Mouse (Mus musculus): ENCODE measurements around the gene Slc25a10. TPM values are rescaled to one million over a fixed set of nuclear protein-coding genes. Genes with fewer than 3 reads are reported as not detected.
A peak's percentile ranks its signal among the peaks of the same experiment; 100 is the strongest.

Gene Slc25a10
- polyA plus RNA-seq, 1 experiment: 751 TPM

DNA sequence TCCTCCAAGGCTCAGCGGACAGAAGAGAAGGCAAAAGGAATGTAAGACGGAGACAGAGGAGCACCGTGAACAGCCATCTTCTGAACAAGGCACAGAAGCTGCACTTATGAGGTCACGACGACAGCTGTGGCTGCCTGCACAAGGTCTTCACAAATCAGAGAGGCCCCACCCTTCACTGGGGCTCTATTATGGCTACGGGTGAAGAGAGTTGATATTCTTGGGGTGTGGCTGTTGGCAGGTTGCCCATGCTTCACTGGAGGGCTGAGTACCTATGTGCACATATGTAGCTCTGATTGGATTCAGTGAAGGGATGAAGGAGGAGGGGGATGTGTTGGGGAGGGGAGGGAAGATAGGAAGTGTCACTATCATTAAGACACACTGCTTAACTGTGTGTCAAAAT, 26.9 kb downstream of the Slc25a10 start:
- no peak overlapping the region; the same call in 1 of the 2 replicates for H3K27ac ChIP-seq (ENCODE audit: insufficient read depth, low read depth, low read length)
- no peak for DNase-seq
- no peak overlapping the region for H3K4me3 ChIP-seq (ENCODE audit: insufficient read depth, low read depth, low read length)
- H3K36me3 ChIP-seq (ENCODE audit: control insufficient read depth, insufficient read depth, low read length): no peaks in the 10 kb centered on the region
- H3K4me1 ChIP-seq (ENCODE audit: control insufficient read depth, insufficient read depth, low read length): no peaks in the 10 kb centered on the region; the same call in 1 of the 2 replicates
- no peaks in the 10 kb centered on the region for H3K27me3 ChIP-seq (replicated peaks; ENCODE audit: control insufficient read depth, insufficient read depth, low read length)
- WGBS: 64% methylated on average over 6 of the region's 6 CpGs
- TF ChIP-seq CTCF (conservative IDR thresholded peaks at IDR 0.05; ENCODE audit: insufficient read depth, insufficient read length, low read depth, low read length): no peak
- TF ChIP-seq POLR2A (IDR thresholded peaks at IDR 0.05; ENCODE audit: low read depth, low read length): no peak

DNA sequence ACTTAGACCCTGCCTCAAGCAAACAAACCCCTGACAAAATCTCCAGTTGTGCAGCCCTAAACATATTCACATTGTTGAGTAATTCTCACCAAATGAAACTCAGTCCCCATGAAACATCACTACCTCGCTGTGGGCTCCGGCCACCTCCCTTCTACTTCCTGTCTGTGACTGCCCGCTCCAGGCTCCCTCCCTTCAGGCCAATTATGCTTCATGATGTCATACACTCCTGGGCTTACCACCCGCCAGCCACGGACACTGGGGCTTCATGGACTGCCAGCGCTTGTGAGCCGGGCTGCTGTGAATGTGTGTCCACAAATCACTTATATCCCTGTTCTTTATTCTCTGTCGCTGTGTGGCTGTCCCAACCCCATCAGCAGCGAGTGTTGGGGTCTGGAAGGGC, 28.1 kb downstream of the Slc25a10 start:
- H3K27me3 ChIP-seq (replicated peaks; ENCODE audit: control insufficient read depth, insufficient read depth, low read length): no peaks in the 10 kb centered on the region
- no peaks in the 10 kb centered on the region; the same call in 1 of the 2 replicates for H3K4me1 ChIP-seq (ENCODE audit: control insufficient read depth, insufficient read depth, low read length)
- peak; percentile 64 for DNase-seq
- H3K4me3 ChIP-seq (ENCODE audit: insufficient read depth, low read depth, low read length): no peak overlapping the region
- TF ChIP-seq POLR2A (IDR thresholded peaks at IDR 0.05; ENCODE audit: low read depth, low read length) (no peak), CTCF (conservative IDR thresholded peaks at IDR 0.05; ENCODE audit: insufficient read depth, insufficient read length, low read depth, low read length) (no peak)
- no peak overlapping the region for H3K27ac ChIP-seq (ENCODE audit: insufficient read depth, low read depth, low read length)
- H3K36me3 ChIP-seq (ENCODE audit: control insufficient read depth, insufficient read depth, low read length): no peaks in the 10 kb centered on the region
- WGBS: 53% methylated on average over 9 of the region's 9 CpGs

DNA sequence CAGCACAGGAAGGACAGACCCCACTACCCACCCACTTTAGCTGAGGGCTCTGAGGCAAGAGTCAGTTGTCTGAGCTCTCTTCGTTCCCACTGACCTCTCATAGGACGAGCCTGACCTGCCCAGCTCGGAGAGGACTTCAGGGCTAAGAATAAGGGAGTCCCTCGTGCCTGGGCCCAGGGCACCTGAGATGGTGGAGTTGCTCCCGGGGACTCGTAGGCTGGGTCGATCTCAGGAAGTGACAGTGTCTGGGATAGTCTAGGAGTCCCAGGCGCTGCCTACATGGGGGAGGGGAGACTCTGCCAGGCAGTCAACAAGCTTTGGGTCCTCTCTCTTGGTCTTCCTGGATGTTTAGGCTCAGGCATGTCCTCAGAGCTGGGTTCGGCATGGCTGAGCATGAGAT, 28.9 kb downstream of the Slc25a10 start:
- 77% methylated on average over 9 of the region's 9 CpGs for WGBS
- no peak for TF ChIP-seq CTCF (conservative IDR thresholded peaks at IDR 0.05; ENCODE audit: insufficient read depth, insufficient read length, low read depth, low read length)
- no peaks in the 10 kb centered on the region; the same call in 1 of the 2 replicates for H3K4me1 ChIP-seq (ENCODE audit: control insufficient read depth, insufficient read depth, low read length)

DNA sequence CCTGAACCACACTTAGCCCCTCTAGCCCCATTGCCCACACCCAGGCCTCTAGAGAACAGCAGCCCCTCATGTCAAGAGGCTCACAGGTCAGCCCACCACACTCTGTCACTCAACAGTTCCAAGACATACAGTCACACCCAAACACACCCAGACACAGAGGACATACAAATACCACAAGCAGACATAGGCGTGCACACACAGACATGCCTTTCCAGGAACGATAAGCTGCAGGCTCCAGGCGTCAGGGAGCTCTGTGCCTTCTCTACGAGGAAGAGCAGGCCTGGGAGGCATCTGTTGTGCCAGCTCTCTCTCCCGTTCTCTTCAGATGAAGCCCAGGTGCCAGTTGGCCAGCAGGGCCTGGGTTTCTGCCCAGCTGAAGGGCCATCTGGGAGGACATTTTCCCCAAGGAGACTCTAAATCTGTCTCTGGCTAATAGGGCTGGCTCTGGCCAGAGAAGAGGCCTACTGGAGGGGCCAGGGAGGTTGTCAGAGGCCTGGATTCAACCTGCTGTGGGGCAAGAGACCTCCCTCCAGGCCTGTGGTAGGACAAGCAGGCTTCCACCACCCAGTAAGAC, 29.4 kb downstream of the Slc25a10 start:
- 80% methylated on average over 5 of the region's 5 CpGs for WGBS
- Histone ChIP-seq H3K27ac (ENCODE audit: insufficient read depth, low read depth, low read length) (no peak overlapping the region), H3K36me3 (ENCODE audit: control insufficient read depth, insufficient read depth, low read length) (no peaks in the 10 kb centered on the region), H3K27me3 (replicated peaks; ENCODE audit: control insufficient read depth, insufficient read depth, low read length) (no peaks in the 10 kb centered on the region), H3K4me3 (ENCODE audit: insufficient read depth, low read depth, low read length) (no peak overlapping the region), H3K4me1 (ENCODE audit: control insufficient read depth, insufficient read depth, low read length) (no peaks in the 10 kb centered on the region)
- no peak for DNase-seq
- TF ChIP-seq CTCF (conservative IDR thresholded peaks at IDR 0.05; ENCODE audit: insufficient read depth, insufficient read length, low read depth, low read length): no peak
- TF ChIP-seq POLR2A (IDR thresholded peaks at IDR 0.05; ENCODE audit: low read depth, low read length): no peak

More for the DNA sequence above, 28.9 kb downstream of the Slc25a10 start:
- Histone ChIP-seq H3K27ac (ENCODE audit: insufficient read depth, low read depth, low read length) (no peak overlapping the region), H3K4me3 (ENCODE audit: insufficient read depth, low read depth, low read length) (no peak overlapping the region), H3K27me3 (replicated peaks; ENCODE audit: control insufficient read depth, insufficient read depth, low read length) (no peaks in the 10 kb centered on the region), H3K36me3 (ENCODE audit: control insufficient read depth, insufficient read depth, low read length) (no peaks in the 10 kb centered on the region)
- DNase-seq: no peak

DNA sequence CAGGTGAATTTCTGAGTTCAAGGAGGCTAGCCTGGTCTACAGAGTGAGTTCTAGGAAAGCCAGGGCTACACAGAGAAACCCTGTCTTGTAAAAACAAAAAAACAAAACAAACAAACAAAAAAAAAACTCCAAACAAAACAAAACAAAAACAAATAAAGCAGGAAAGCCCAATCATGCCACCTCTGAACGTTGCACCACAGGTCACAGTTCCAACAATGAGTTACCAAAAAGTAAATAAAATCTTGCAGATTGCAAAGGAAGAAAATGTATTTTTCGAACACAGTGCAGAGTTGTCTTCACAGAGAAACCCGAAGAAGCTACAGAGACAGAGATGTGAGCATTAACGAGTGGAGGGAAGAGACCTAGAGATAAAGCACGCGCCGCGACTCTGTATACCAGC, 30.9 kb downstream of the Slc25a10 start:
- no peak overlapping the region for H3K27ac ChIP-seq (ENCODE audit: insufficient read depth, low read depth, low read length)
- no peaks in the 10 kb centered on the region for H3K36me3 ChIP-seq (ENCODE audit: control insufficient read depth, insufficient read depth, low read length)
- 80% methylated on average over 8 of the region's 8 CpGs for WGBS
- TF ChIP-seq CTCF (conservative IDR thresholded peaks at IDR 0.05; ENCODE audit: insufficient read depth, insufficient read length, low read depth, low read length): no peak
- no peak for TF ChIP-seq POLR2A (IDR thresholded peaks at IDR 0.05; ENCODE audit: low read depth, low read length)
- no peak overlapping the region for H3K4me3 ChIP-seq (ENCODE audit: insufficient read depth, low read depth, low read length)
- DNase-seq: no peak
- no peaks in the 10 kb centered on the region for H3K4me1 ChIP-seq (ENCODE audit: control insufficient read depth, insufficient read depth, low read length)
- no peaks in the 10 kb centered on the region for H3K27me3 ChIP-seq (replicated peaks; ENCODE audit: control insufficient read depth, insufficient read depth, low read length)

DNA sequence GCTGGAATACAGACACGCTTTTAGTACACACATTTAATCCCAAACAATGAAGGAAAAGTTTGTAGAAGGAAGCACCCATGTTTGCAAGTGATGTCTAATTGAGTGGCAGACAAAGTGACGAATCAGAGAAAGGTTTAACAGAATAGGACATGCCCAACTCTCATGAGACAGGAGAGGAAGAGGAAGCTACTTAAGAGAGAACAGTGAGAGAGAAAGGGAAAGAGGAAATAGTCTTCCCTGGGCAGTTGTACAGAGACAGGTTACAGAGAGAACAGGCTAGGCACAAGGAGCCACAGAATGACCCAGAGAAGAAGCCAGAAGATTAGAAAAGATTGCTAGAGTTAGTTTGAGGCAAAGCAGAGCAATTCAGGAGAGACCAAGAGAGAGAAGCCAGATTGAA, 34.3 kb downstream of the Slc25a10 start:
- no peak for DNase-seq
- TF ChIP-seq POLR2A (IDR thresholded peaks at IDR 0.05; ENCODE audit: low read depth, low read length): no peak
- no peak for TF ChIP-seq CTCF (conservative IDR thresholded peaks at IDR 0.05; ENCODE audit: insufficient read depth, insufficient read length, low read depth, low read length)
- H3K4me1 ChIP-seq (ENCODE audit: control insufficient read depth, insufficient read depth, low read length): 0 out of 2 replicates have a peak, but pooled peaks cover 6% of the 10 kb centered on the region
- 0 out of 2 replicates have a peak, but pooled peaks cover 2% of the 10 kb centered on the region for H3K27me3 ChIP-seq (replicated peaks; ENCODE audit: control insufficient read depth, insufficient read depth, low read length)
- no peak overlapping the region for H3K4me3 ChIP-seq (ENCODE audit: insufficient read depth, low read depth, low read length)
- WGBS: 91% methylated on average over 2 of the region's 2 CpGs
- H3K27ac ChIP-seq (ENCODE audit: insufficient read depth, low read depth, low read length): no peak overlapping the region
- no peaks in the 10 kb centered on the region for H3K36me3 ChIP-seq (ENCODE audit: control insufficient read depth, insufficient read depth, low read length)

DNA sequence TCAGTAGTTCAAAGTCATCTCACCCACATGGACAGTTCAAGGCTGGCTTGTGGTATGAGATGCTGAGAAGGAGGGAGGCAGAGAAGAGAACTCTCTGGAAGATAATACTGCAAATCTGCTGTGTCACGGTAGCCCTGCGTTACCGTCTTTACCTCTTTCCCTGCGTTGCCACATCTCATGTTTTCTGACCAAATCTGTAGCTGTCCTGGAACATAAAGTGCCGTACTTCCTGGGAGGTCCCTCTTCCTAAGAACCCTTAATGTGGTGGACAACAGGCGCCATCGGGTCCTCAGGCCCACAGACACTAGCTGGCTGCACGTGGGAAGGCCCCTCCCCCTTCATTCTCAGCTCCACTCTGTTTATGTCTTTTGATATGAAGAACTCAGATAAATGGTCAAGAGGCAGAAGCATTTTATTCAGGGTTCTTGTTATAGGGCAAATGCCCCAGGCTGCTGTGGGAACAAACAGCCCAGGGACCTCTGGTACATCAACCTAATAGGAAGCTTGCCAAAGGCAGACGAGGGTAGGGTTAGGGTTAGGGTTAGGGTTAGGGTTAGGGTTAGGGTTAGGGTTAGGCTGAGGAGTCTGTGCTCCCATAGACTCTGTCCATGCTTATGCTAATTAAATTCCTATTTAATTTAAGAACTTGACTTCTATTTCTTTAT, 36.2 kb downstream of the Slc25a10 start:
- Histone ChIP-seq H3K27ac (ENCODE audit: insufficient read depth, low read depth, low read length) (no peak overlapping the region), H3K27me3 (replicated peaks; ENCODE audit: control insufficient read depth, insufficient read depth, low read length) (0 out of 2 replicates have a peak, but pooled peaks cover 2% of the 10 kb centered on the region), H3K36me3 (ENCODE audit: control insufficient read depth, insufficient read depth, low read length) (no peaks in the 10 kb centered on the region), H3K4me3 (ENCODE audit: insufficient read depth, low read depth, low read length) (no peak overlapping the region), H3K4me1 (ENCODE audit: control insufficient read depth, insufficient read depth, low read length) (0 out of 2 replicates have a peak, but pooled peaks cover 8% of the 10 kb centered on the region)
- WGBS: 81% methylated on average over 9 of the region's 9 CpGs
- no peak for TF ChIP-seq POLR2A (IDR thresholded peaks at IDR 0.05; ENCODE audit: low read depth, low read length)
- TF ChIP-seq CTCF (conservative IDR thresholded peaks at IDR 0.05; ENCODE audit: insufficient read depth, insufficient read length, low read depth, low read length): no peak
- no peak for DNase-seq
